Mouse (Mus musculus) liver, embryonic 14.5 days (tissue): ENCODE measurements around the gene Efnb3. TPM values are rescaled to one million over a fixed set of nuclear protein-coding genes. Genes with fewer than 3 reads are reported as not detected.

Source experiments
- ATAC-seq: fragments of 200-750 bp; cut with Nextera tagmentation; 2 replicates; pipeline ENCODE4 v1.8.0; 2017; ENCODE audit warnings: moderate number of reproducible peaks, mild to moderate bottlenecking, moderate library complexity; ENCODE audit not compliant: insufficient read depth
- DNase-seq, 3 experiments: peaks; one replicate each; pipeline ENCODE4 v3.0.0-alpha.2; 2012 to 2013; ENCODE audit warnings: low read depth in 3 of 3, low spot score in 3 of 3
- H3K27ac ChIP-seq: fragments of 300-500 bp; sonication (generic); 2 replicates; pipeline ENCODE4 v1.5.1; 2014; ENCODE audit warnings: moderate library complexity, mild to moderate bottlenecking, control low read depth, inconsistent platforms
- H3K27me3 ChIP-seq: fragments of 300-500 bp; sonication (generic); 2 replicates; pipeline ENCODE4 v1.6.1; 2014; ENCODE audit warnings: mild to moderate bottlenecking, low read length, moderate library complexity; ENCODE audit not compliant: control insufficient read depth, insufficient read depth
- H3K36me3 ChIP-seq: fragments of 300-500 bp; sonication (generic); replicated peaks from 2 replicates; pipeline ENCODE4 v1.6.1; 2014; ENCODE audit warnings: low read depth; ENCODE audit not compliant: control insufficient read depth, insufficient read depth
- H3K4me1 ChIP-seq, 2 experiments: fragments of 200-500 bp in 1 of 2; fragments of 300-500 bp in 1 of 2; sonication (generic) in 1 of 2; replicated peaks; 2 replicates each; pipeline ENCODE4 v1.6.1; 2012 to 2014; ENCODE audit warnings: antibody characterized with exemption in 1 of 2, inconsistent platforms in 1 of 2, low read length in 1 of 2; ENCODE audit not compliant: control insufficient read depth in 2 of 2, insufficient read depth in 2 of 2
- H3K4me2 ChIP-seq: fragments of 300-500 bp; sonication (generic); 2 replicates; pipeline ENCODE4 v1.6.1; 2014; ENCODE audit warnings: low read depth, mild to moderate bottlenecking, control low read depth, moderate library complexity
- H3K4me3 ChIP-seq, 2 experiments: fragments of 200-500 bp in 1 of 2; fragments of 300-500 bp in 1 of 2; sonication (generic) in 1 of 2; 2 replicates each; pipeline ENCODE4 v1.5.1; 2012 to 2014; ENCODE audit warnings: low read depth in 2 of 2, low read length in 2 of 2, mild to moderate bottlenecking in 2 of 2, control low read depth in 1 of 2, inconsistent platforms in 1 of 2, moderate library complexity in 1 of 2; ENCODE audit not compliant: insufficient read depth in 1 of 2
- H3K9ac ChIP-seq: fragments of 300-500 bp; sonication (generic); replicated peaks from 2 replicates; pipeline ENCODE4 v1.6.1; 2014; ENCODE audit warnings: mild to moderate bottlenecking, control low read depth, moderate library complexity
- H3K9me3 ChIP-seq: fragments of 300-500 bp; sonication (generic); 2 replicates; pipeline ENCODE4 v1.6.1; 2016; ENCODE audit warnings: low read length, mixed read lengths; ENCODE audit not compliant: control insufficient read depth
- CTCF ChIP-seq: IDR thresholded peaks from 2 replicates; pipeline ENCODE4 v1.5.1; 2016; ENCODE audit warnings: antibody characterized with exemption, low read depth, control low read depth
- EP300 ChIP-seq: IDR thresholded peaks from 2 replicates; pipeline ENCODE4 v1.6.1; 2016; ENCODE audit warnings: antibody characterized with exemption, low read depth
- WGBS: fragments of 180-500 bp; shearing (Covaris S2); extraction: QIAGEN DNeasy Blood & Tissue Kit; methylation state at CpG from one replicate; pipeline ENCODE4 v1.1.7; 2014; ENCODE audit not compliant: insufficient replicate concordance; 5-methylcytosine and 5-hydroxymethylcytosine counted together
- polyA plus RNA-seq, 2 experiments: library from polyadenylated mRNA; depleted of rRNA in 1 of 2; stranded (reverse) in 1 of 2; unstranded in 1 of 2; fragments of >200 nt; fragmentation: Nextera tagmentation in 1 of 2; extraction: Ambion mirVana in 1 of 2; gene quantifications; 2 replicates each; pipeline versions ENCODE4 v1.2.1 to v1.2.3; 2012 to 2014

Gene Efnb3
- polyA plus RNA-seq (2012; rRNA removed), result 1.0 TPM in 2 replicates
- 0.13 and 0.14 TPM in 2 replicates for polyA plus RNA-seq (2014; fragmentation: Nextera tagmentation; extraction: Ambion mirVana)

DNA sequence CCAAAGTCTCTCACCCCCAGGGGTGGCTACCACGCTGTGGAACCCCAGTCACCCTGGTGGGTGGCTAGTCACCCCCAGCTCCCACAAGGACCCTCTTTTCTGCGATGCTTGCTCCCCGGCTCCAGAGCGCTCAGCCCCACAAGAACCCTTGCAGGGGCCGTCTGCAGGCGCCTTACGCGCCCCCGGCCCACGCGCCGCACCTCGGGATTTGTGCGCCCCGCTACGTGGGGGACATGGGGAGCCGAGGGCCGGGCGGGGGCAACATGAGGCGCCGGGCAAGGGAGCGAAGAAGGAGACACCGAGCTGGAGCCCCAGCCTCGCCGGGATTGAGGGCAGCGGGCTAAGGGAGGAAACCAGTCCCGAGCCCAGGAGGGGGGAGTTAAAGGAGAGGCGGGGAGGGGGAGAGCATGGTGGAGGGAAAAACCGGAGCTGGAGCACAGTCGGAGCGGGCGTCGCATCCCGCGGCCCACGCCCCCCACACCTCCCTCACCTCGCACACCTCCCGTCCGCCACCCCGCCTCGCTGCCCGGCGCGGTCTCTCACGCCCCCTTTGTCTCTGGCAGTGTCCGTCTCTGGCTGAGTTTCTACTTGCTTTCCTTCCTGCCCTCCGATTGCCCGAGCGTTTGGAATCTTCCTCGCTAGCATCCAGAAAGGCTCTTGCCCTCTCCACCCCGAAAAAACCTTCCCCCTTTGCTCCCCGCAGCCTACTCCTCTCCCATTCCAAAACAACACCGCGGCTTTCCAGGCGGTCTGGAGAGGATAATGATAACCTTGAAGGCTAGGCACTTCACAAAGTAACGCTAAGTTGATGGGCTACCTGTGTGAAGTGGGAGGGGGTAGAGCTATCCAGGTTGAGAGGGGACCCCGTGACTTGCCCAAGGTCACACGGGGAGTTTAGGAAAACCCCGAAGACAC is at the start of gene Efnb3:
Efnb3 (minus strand) TSS at position 355 of the 915 bp plus-strand sequence.
- no peak for ATAC-seq
- H3K4me3 ChIP-seq, result peak within 1 kb of the TSS; percentile 5 to 29; a peak in 3 of 4 replicates
- peaks cover 33% of the 10 kb centered on the region for H3K27me3 ChIP-seq
- WGBS, result 5% methylated on average over 57 of the region's 59 CpGs
- peaks cover 22% of the 10 kb centered on the region for H3K36me3 ChIP-seq
- peak within 1 kb of the TSS; percentile 58 for H3K4me2 ChIP-seq
- no peak within 1 kb of the TSS for H3K27ac ChIP-seq
- no peak within 1 kb of the TSS for H3K9ac ChIP-seq
- TF ChIP-seq CTCF (no peak), EP300 (no peak)
- H3K9me3 ChIP-seq, result no peaks in the 10 kb centered on the region
- H3K4me1 ChIP-seq, result peaks cover 0 to 8% of the 10 kb centered on the region in 2 experiments; a peak in 2 of 4 replicates
- DNase-seq, result no peak

- H3K27me3 ChIP-seq, result no peaks in the 10 kb centered on the region
- no peak overlapping the region for H3K4me3 ChIP-seq
- peak overlapping the region; percentile 73 for H3K27ac ChIP-seq
- TF ChIP-seq CTCF (no peak), EP300 (peak; percentile 46)
- H3K9me3 ChIP-seq, result no peaks in the 10 kb centered on the region
- DNase-seq (no peak), ATAC-seq (peak; percentile 28; the same call in 1 of the 2 replicates)
- H3K4me2 ChIP-seq, result peak overlapping the region; percentile 43
- no peaks in the 10 kb centered on the region for H3K36me3 ChIP-seq
- peak overlapping the region; percentile 34 for H3K9ac ChIP-seq
- H3K4me1 ChIP-seq, result peaks cover 26 to 33% of the 10 kb centered on the region in 2 experiments
- 17% methylated on average over 7 of the region's 7 CpGs for WGBS
These were observed 49.4 kb upstream of the Efnb3 start for GRCm38 (mm10) chr11:69609416-69609815.

- H3K36me3 ChIP-seq, result no peaks in the 10 kb centered on the region
- H3K27me3 ChIP-seq, result no peaks in the 10 kb centered on the region
- ATAC-seq (peak; percentile 27; the same call in 1 of the 2 replicates), DNase-seq (no peak)
- H3K4me3 ChIP-seq, result no peak overlapping the region
- 26% methylated on average over 3 of the region's 3 CpGs for WGBS
- H3K27ac ChIP-seq, result peak overlapping the region; percentile 73
- peaks cover 34 to 41% of the 10 kb centered on the region in 2 experiments for H3K4me1 ChIP-seq
- no peak for TF ChIP-seq CTCF
- TF ChIP-seq EP300, result no peak
- peak overlapping the region; percentile 35; the same call in 1 of the 2 replicates for H3K9ac ChIP-seq
- H3K4me2 ChIP-seq, result no peak overlapping the region; the same call in 1 of the 2 replicates
- no peaks in the 10 kb centered on the region for H3K9me3 ChIP-seq
These were observed 48.5 kb upstream of the Efnb3 start for GRCm38 (mm10) chr11:69608525-69608924.

DNA sequence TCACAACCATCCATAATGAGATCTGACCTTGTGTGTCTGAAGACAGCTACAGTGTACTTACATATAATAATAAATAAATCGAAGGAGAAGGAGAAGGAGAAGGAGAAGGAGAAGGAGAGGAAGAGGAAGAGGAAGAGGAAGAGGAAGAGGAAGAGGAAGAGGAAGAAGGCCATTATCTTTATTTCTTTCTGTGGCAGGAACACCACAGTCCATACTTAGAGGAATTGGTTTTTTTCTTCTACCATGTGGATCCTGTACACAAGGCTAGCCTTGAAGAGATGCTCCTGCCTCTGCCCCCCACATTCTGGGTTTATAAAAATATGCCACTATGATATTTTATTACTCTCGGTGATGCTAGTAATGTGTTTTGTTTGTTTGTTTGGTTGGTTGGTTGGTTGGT is 46.8 kb upstream of the Efnb3 start:
- H3K9me3 ChIP-seq, result no peaks in the 10 kb centered on the region

DNA sequence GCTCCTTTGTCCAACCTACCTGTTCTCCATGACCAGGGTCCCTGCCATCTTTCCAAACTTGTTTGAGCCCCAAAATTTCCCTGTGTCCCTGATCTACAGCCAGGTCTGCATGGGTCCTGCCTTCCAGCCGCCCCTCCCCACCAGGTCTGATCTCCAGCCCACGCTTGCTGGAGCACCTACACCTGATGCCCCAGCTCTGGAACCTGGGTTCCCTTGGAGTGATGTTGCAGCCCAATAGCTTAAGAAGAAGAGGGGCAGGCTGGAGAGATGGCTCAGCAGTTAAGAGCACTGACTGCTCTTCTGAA is 46.4 kb upstream of the Efnb3 start:
- no peaks in the 10 kb centered on the region for H3K9me3 ChIP-seq
- H3K9ac ChIP-seq, result peak overlapping the region; percentile 77
- 62% methylated on average over 2 of the region's 2 CpGs for WGBS
- TF ChIP-seq CTCF, result no peak
- no peak for TF ChIP-seq EP300
- H3K4me1 ChIP-seq, result peaks cover 42 to 62% of the 10 kb centered on the region in 2 experiments
- DNase-seq (no peak), ATAC-seq (no peak)
- H3K27ac ChIP-seq, result peak overlapping the region; percentile 83
- no peaks in the 10 kb centered on the region for H3K36me3 ChIP-seq
- H3K4me2 ChIP-seq, result peak overlapping the region; percentile 98
- H3K27me3 ChIP-seq, result no peaks in the 10 kb centered on the region
- H3K4me3 ChIP-seq, result peak overlapping the region; percentile 52 to 69

More for the DNA sequence above, 46.8 kb upstream of the Efnb3 start:
- H3K4me2 ChIP-seq, result no peak overlapping the region; the same call in 1 of the 2 replicates
- no peaks in the 10 kb centered on the region for H3K27me3 ChIP-seq
- no peak overlapping the region for H3K4me3 ChIP-seq
- DNase-seq (no peak), ATAC-seq (no peak)
- no peaks in the 10 kb centered on the region for H3K36me3 ChIP-seq
- H3K27ac ChIP-seq, result no peak overlapping the region
- no peak overlapping the region for H3K9ac ChIP-seq
- TF ChIP-seq CTCF, result no peak
- TF ChIP-seq EP300, result no peak
- H3K4me1 ChIP-seq, result peaks cover 39 to 58% of the 10 kb centered on the region in 2 experiments
- 62% methylated on average over 2 of the region's 2 CpGs for WGBS
